Mouse (Mus musculus) frontal cortex, adult (tissue): ENCODE measurements at regions not wholly inside any gene's neighbourhood (a gene's known extent, or its start where the extent isn't known, plus 50 kb on each side); places are given as distances from the start of the nearest gene placed in this dataset.
A peak's percentile ranks its signal among the peaks of the same experiment; 100 is the strongest.

Experiments
- ATAC-seq: cut with Nextera tagmentation; 2 replicates; pipeline ENCODE4 v1.9.2; 2017; ENCODE audit warnings: mild to moderate bottlenecking, moderate library complexity, mixed read lengths; ENCODE audit not compliant: low TSS enrichment

DNA sequence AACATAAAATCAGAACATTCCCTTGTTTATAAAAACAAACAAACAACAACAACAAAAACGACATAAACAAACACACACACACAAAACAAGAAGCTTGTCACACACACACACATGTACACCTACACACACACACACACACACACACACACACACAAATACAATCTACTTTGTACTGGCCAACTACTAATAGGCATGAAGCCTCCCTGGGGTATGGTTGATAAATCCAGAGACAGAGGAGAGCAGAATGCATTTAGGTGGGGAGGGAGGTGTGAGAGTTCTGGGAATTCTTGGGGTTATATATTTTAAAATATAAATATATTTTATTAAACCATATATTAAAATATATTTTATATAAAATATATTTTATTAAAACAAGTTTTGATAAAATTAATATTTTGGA, 371.6 kb upstream of the Pcdh20 start:
- ATAC-seq, result no peak

DNA sequence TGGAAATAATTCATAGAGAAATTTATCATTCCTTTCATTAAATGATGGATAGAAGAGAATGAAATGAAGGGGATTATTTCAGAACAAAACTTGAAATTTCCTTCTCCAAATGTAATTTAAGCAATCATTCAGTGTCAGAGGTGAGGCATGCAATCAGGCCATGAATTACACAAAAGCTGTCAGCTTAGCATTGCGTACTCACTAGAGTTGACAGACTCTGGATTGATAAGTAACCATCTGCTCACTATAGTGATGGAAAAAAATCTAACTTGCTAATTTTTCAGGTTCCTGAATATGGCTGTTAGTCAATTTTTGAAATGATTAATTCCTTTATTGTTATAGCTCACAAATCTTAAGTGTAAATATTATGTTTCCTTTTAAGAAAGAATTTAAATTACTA, 334.5 kb upstream of the Pcdh20 start:
- ATAC-seq, result no peak

DNA sequence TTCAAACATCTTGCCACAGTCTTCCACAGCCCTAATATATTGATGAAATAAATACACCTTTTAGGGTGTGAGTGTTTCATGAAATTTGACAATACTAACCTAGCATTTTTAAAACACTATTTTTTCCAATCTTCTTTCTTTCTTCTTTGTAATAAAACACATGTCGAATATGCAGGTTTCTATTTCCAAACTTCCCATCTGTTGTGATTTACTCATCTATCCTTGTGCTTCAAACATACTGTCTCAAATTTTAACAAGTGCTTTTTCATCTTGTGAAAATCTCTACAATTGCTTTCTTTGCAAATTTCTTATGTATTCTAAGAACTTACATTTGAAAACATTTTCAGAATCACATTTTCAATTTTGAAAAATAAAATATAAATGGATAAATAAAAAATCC, 330.1 kb upstream of the Pcdh20 start:
- ATAC-seq, result peak; percentile 73; the same call in 1 of the 2 replicates

DNA sequence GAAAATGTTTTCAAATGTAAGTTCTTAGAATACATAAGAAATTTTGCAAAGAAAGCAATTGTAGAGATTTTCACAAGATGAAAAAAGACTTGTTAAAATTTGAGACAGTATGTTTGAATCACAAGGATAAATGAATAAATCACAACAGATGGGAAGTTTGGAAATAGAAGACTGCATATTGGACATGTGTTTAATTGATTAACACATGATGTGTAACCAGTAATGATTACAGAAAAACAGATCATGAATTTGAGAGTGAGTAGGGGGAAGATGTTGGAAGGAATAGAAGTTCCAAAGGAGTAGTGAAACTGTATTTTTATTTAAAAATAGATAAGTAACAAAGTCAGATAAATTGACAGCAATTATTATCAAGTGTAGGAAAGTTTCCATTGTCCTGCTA, 329.3 kb upstream of the Pcdh20 start:
- ATAC-seq, result no peak
